Mouse (Mus musculus) liver, postnatal 0 days (tissue): ENCODE data around the gene Rnf43.

Experiments used
- CTCF ChIP-seq: sonication (generic); IDR thresholded peaks from 2 replicates; pipeline ENCODE4 v1.5.1; 2016; ENCODE audit warnings: antibody characterized with exemption, low read depth
- EP300 ChIP-seq: IDR thresholded peaks from 2 replicates; pipeline ENCODE4 v1.6.1; 2016; ENCODE audit warnings: antibody characterized with exemption, low read depth, mild to moderate bottlenecking

GRCm38 (mm10) chr11:87751491-87751966 lies 89.0 kb downstream of the Rnf43 start:
- TF ChIP-seq CTCF: no peak
- TF ChIP-seq EP300: peak; percentile 72; the same call in 1 of the 2 replicates
